Mouse (Mus musculus) intestine, embryonic 15.5 days (tissue): ENCODE data around the gene Nkg7. TPM values are rescaled to one million over a fixed set of nuclear protein-coding genes. Genes with fewer than 3 reads are reported as not detected.
"Not testable (repeated sequence)": the region's sequence is repeated elsewhere in the genome, so short reads cannot be mapped to it uniquely, and the experiment has no call there.

ENCODE experiments used
- ATAC-seq: fragments of 200-750 bp; cut with Nextera tagmentation; 2 replicates; pipeline ENCODE4 v1.8.0; 2017; ENCODE audit warnings: moderate TSS enrichment, moderate library complexity
- H3K27ac ChIP-seq: fragments of 300-500 bp; sonication (generic); 2 replicates; pipeline ENCODE4 v1.5.1; 2015; ENCODE audit warnings: mild to moderate bottlenecking, inconsistent platforms
- H3K27me3 ChIP-seq: fragments of 300-500 bp; sonication (generic); replicated peaks from 2 replicates; pipeline ENCODE4 v1.6.1; 2015; ENCODE audit warnings: inconsistent platforms
- H3K36me3 ChIP-seq: fragments of 300-500 bp; sonication (generic); 2 replicates; pipeline ENCODE4 v1.6.1; 2015; ENCODE audit warnings: inconsistent platforms
- H3K4me1 ChIP-seq: fragments of 300-500 bp; sonication (generic); replicated peaks from 2 replicates; pipeline ENCODE4 v1.6.1; 2015; ENCODE audit warnings: inconsistent platforms
- H3K4me2 ChIP-seq: fragments of 300-500 bp; sonication (generic); replicated peaks from 2 replicates; pipeline ENCODE4 v1.6.1; 2015; ENCODE audit warnings: mild to moderate bottlenecking, inconsistent platforms
- H3K4me3 ChIP-seq: fragments of 300-500 bp; sonication (generic); replicated peaks from 2 replicates; pipeline ENCODE4 v1.5.1; 2015; ENCODE audit warnings: inconsistent platforms
- H3K9ac ChIP-seq: fragments of 300-500 bp; sonication (generic); 2 replicates; pipeline ENCODE4 v1.6.1; 2015; ENCODE audit warnings: inconsistent platforms
- H3K9me3 ChIP-seq: fragments of 300-500 bp; sonication (generic); 2 replicates; pipeline ENCODE4 v1.6.1; 2016; ENCODE audit warnings: inconsistent platforms
- WGBS: fragments of 180-500 bp; shearing (Covaris S2); methylation state at CpG from one replicate; pipeline ENCODE4 v1.1.7; 2015; 5-methylcytosine and 5-hydroxymethylcytosine counted together
- polyA plus RNA-seq: library from polyadenylated mRNA; unstranded; fragments of >200 nt; fragmentation: Nextera tagmentation; extraction: Ambion mirVana; gene quantifications from 2 replicates; pipeline ENCODE4 v1.2.1, GENCODE M21; 2015

The Nkg7 gene
- 2.3 and 3.6 TPM in 2 replicates for polyA plus RNA-seq

GRCm38 (mm10) chr7:43436341-43437255 lies at the start of gene Nkg7:
Gene Nkg7 (plus strand): TSS chr7:43437073.
- no peaks in the 10 kb centered on the region for H3K36me3 ChIP-seq
- no peak within 1 kb of the TSS for H3K9ac ChIP-seq
- no peaks in the 10 kb centered on the region for H3K4me1 ChIP-seq
- no peak within 1 kb of the TSS for H3K4me2 ChIP-seq
- no peak for ATAC-seq
- H3K4me3 ChIP-seq = no peak within 1 kb of the TSS
- H3K9me3 ChIP-seq = no peaks in the 10 kb centered on the region
- H3K27me3 ChIP-seq = no peaks in the 10 kb centered on the region
- 70% methylated on average over 10 of the region's 10 CpGs for WGBS
- no peak within 1 kb of the TSS for H3K27ac ChIP-seq

GRCm38 (mm10) chr7:43392349-43393121 lies 44.3 kb upstream of the Nkg7 start:
- Histone ChIP-seq H3K4me2 (no peak overlapping the region), H3K9ac (no peak overlapping the region), H3K4me1 (no peaks in the 10 kb centered on the region), H3K4me3 (no peak overlapping the region), H3K9me3 (no peaks in the 10 kb centered on the region), H3K27ac (no peak overlapping the region), H3K36me3 (no peaks in the 10 kb centered on the region), H3K27me3 (no peaks in the 10 kb centered on the region)
- WGBS = 83% methylated on average over 8 of the region's 8 CpGs
- no peak for ATAC-seq

DNA sequence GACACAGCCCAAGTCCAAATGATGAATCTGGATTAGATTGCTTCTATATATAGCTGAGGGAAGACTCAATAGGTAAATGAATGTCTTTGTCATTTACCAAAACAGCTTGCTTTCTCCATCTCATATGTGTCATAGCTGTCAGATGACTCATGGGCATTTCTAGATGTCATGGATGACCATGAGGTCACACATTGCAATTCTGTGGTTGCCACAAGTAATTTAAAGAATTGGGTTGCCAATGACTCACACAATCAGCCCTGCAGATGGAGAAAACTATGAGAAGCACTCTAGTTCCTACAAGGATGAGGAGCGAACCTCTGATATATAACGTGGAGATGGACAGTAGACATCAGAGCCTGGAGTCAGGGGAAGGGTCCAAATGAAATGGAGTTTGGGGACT lies 37.4 kb upstream of the Nkg7 start:
- WGBS = 84% methylated on average over 2 of the region's 2 CpGs
- H3K27ac ChIP-seq = no peak overlapping the region
- H3K4me2 ChIP-seq = no peak overlapping the region
- no peak overlapping the region for H3K9ac ChIP-seq
- no peaks in the 10 kb centered on the region for H3K4me1 ChIP-seq
- H3K36me3 ChIP-seq = no peaks in the 10 kb centered on the region
- H3K9me3 ChIP-seq = no peaks in the 10 kb centered on the region
- H3K4me3 ChIP-seq = no peak overlapping the region
- ATAC-seq = no peak
- H3K27me3 ChIP-seq = no peaks in the 10 kb centered on the region

GRCm38 (mm10) chr7:43402718-43403117 lies 34.2 kb upstream of the Nkg7 start:
- Histone ChIP-seq H3K36me3 (no peaks in the 10 kb centered on the region), H3K4me2 (no peak overlapping the region), H3K4me3 (no peak overlapping the region), H3K27ac (no peak overlapping the region), H3K27me3 (no peaks in the 10 kb centered on the region), H3K9ac (no peak overlapping the region), H3K4me1 (no peaks in the 10 kb centered on the region), H3K9me3 (no peaks in the 10 kb centered on the region)
- 13% methylated on average over 2 of the region's 2 CpGs for WGBS
- no peak for ATAC-seq

- H3K27me3 ChIP-seq = no peaks in the 10 kb centered on the region; the same call in 1 of the 2 replicates
- no peak for ATAC-seq
- H3K36me3 ChIP-seq = no peaks in the 10 kb centered on the region
- no peaks in the 10 kb centered on the region for H3K9me3 ChIP-seq
- no peak overlapping the region for H3K27ac ChIP-seq
- no peak overlapping the region for H3K9ac ChIP-seq
- H3K4me3 ChIP-seq = no peak overlapping the region
- no peaks in the 10 kb centered on the region for H3K4me1 ChIP-seq
- WGBS = 80% methylated on average over 3 of the region's 3 CpGs
- no peak overlapping the region for H3K4me2 ChIP-seq
Measured at GRCm38 (mm10) chr7:43407573-43407972, 29.3 kb upstream of the Nkg7 start.

GRCm38 (mm10) chr7:43408131-43408553 lies 28.7 kb upstream of the Nkg7 start, which contains the start of gene Siglecg:
Gene Siglecg (plus strand): TSS chr7:43408204.
- H3K4me3 ChIP-seq = no peak within 1 kb of the TSS
- no peak for ATAC-seq
- WGBS = 70% methylated on average over 4 of the region's 4 CpGs
- no peak within 1 kb of the TSS for H3K27ac ChIP-seq
- H3K9ac ChIP-seq = no peak within 1 kb of the TSS
- no peaks in the 10 kb centered on the region for H3K36me3 ChIP-seq
- no peaks in the 10 kb centered on the region for H3K9me3 ChIP-seq
- no peak within 1 kb of the TSS for H3K4me2 ChIP-seq
- no peaks in the 10 kb centered on the region; the same call in 1 of the 2 replicates for H3K27me3 ChIP-seq
- H3K4me1 ChIP-seq = no peaks in the 10 kb centered on the region

- no peak overlapping the region for H3K9ac ChIP-seq
- H3K4me1 ChIP-seq = no peaks in the 10 kb centered on the region
- H3K27me3 ChIP-seq = no peaks in the 10 kb centered on the region; the same call in 1 of the 2 replicates
- H3K4me2 ChIP-seq = no peak overlapping the region
- H3K9me3 ChIP-seq = no peaks in the 10 kb centered on the region
- no peak overlapping the region for H3K4me3 ChIP-seq
- no peak overlapping the region for H3K27ac ChIP-seq
- no peak for ATAC-seq
- no peaks in the 10 kb centered on the region for H3K36me3 ChIP-seq
- 68% methylated on average over 3 of the region's 3 CpGs for WGBS
Measured at GRCm38 (mm10) chr7:43409084-43409483, 27.8 kb upstream of the Nkg7 start.

- WGBS = 29% methylated on average over 4 of the region's 4 CpGs
- H3K9ac ChIP-seq, H3K27ac ChIP-seq, H3K4me3 ChIP-seq, H3K27me3 ChIP-seq, H3K4me1 ChIP-seq, H3K36me3 ChIP-seq, ATAC-seq, H3K4me2 ChIP-seq, H3K9me3 ChIP-seq: not testable (repeated sequence)
Measured at GRCm38 (mm10) chr7:43411724-43412123, 25.1 kb upstream of the Nkg7 start.

GRCm38 (mm10) chr7:43417298-43417697 lies 19.6 kb upstream of the Nkg7 start:
- no peaks in the 10 kb centered on the region for H3K4me1 ChIP-seq
- no peaks in the 10 kb centered on the region for H3K9me3 ChIP-seq
- no peaks in the 10 kb centered on the region for H3K36me3 ChIP-seq
- no peak overlapping the region for H3K9ac ChIP-seq
- H3K27me3 ChIP-seq = no peaks in the 10 kb centered on the region
- no peak for ATAC-seq
- H3K4me3 ChIP-seq = no peak overlapping the region
- no peak overlapping the region for H3K4me2 ChIP-seq
- WGBS = 87% methylated on average over 10 of the region's 10 CpGs
- H3K27ac ChIP-seq = no peak overlapping the region

DNA sequence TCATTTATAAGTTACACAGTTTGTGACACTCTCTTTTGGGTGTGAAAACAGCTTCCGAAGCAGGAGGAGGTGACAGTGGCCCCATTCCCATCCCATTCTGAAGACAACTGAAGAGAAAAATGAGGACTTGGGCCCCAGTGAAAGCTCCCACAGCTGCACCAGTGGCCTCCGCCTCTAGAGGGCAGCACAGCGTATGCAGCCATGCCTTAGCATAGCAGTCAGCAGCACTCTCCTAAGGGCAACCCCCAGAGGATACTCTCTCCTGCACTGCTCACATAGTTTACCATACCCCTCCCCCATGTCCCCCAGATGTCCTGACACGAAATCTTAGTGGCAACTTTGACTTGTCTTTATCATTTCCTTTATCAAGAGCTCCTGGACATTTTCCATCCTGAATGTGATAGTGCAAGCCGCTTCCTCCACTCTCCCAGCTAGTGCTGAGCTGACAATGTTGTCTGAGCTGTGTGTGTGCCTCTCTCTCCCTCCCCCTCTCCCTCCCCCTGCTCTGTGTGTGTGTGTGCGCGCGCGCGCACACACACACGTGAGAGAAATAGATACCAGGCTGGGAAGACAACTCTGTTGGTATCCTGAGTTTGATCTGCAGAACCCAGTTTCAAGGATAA lies 13.8 kb upstream of the Nkg7 start:
- peak; percentile 94 for ATAC-seq
- Histone ChIP-seq H3K9me3 (no peaks in the 10 kb centered on the region), H3K4me3 (no peak overlapping the region), H3K27ac (no peak overlapping the region), H3K4me2 (peak overlapping the region; percentile 35), H3K9ac (no peak overlapping the region), H3K4me1 (no peaks in the 10 kb centered on the region), H3K27me3 (no peaks in the 10 kb centered on the region), H3K36me3 (no peaks in the 10 kb centered on the region)
- WGBS = 9% methylated on average over 11 of the region's 11 CpGs

GRCm38 (mm10) chr7:43423991-43424625 lies 12.8 kb upstream of the Nkg7 start:
- Histone ChIP-seq H3K4me3 (no peak overlapping the region), H3K36me3 (no peaks in the 10 kb centered on the region), H3K4me2 (no peak overlapping the region), H3K9ac (no peak overlapping the region), H3K27ac (no peak overlapping the region), H3K9me3 (no peaks in the 10 kb centered on the region), H3K27me3 (no peaks in the 10 kb centered on the region), H3K4me1 (no peaks in the 10 kb centered on the region)
- ATAC-seq = no peak
- 66% methylated on average over 3 of the region's 3 CpGs for WGBS

DNA sequence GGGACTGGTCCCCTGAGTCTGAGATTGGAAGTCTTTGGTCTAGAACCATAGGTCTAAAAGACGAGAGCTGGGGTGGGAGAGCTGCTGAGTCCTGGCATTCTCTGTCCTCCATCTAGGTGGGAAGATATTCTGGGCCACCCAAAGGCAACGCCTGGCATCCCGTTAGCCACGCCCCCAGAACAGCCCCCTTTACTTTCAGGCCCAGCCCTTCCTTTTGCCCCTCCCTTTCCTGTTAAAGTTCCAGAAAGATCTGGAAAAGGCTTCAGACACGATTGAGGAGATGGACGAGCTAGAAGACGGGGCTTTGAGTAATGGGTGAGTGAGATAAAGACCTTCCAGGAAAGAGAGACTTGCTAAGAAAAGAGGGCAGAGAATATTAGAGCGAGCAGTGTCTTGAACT lies 9.5 kb upstream of the Nkg7 start, which contains the start of gene Lim2:
Gene Lim2 (plus strand): TSS at position 265 of the 400 bp plus-strand sequence.
- no peaks in the 10 kb centered on the region for H3K4me1 ChIP-seq
- no peak within 1 kb of the TSS for H3K27ac ChIP-seq
- H3K27me3 ChIP-seq = no peaks in the 10 kb centered on the region
- H3K4me2 ChIP-seq = no peak within 1 kb of the TSS
- no peak within 1 kb of the TSS for H3K4me3 ChIP-seq
- WGBS = 91% methylated on average over 8 of the region's 8 CpGs
- no peaks in the 10 kb centered on the region for H3K36me3 ChIP-seq
- no peak within 1 kb of the TSS for H3K9ac ChIP-seq
- ATAC-seq = no peak
- H3K9me3 ChIP-seq = no peaks in the 10 kb centered on the region
